Mouse (Mus musculus) bone marrow macrophage, adult 2 months (primary cell): ENCODE measurements at regions not wholly inside any gene's neighbourhood (a gene's known extent, or its start where the extent isn't known, plus 50 kb on each side); places are given as distances from the start of the nearest gene placed in this dataset.

Experiments
- CTCF ChIP-seq: IDR thresholded peaks from 2 replicates; pipeline ENCODE4 v1.5.1; 2012; ENCODE audit warnings: low read depth, mild to moderate bottlenecking, low read length, moderate library complexity
- POLR2A ChIP-seq: IDR thresholded peaks from 2 replicates; pipeline ENCODE4 v1.6.1; 2012; ENCODE audit warnings: mild to moderate bottlenecking, low read depth, low read length, borderline replicate concordance

GRCm38 (mm10) chr1:71982423-71983262, 229.5 kb downstream of the Mreg start:
- TF ChIP-seq CTCF (no peak), POLR2A (no peak)
